Mouse (Mus musculus): ENCODE data around the gene Mpp6. TPM values are rescaled to one million over a fixed set of nuclear protein-coding genes. Genes with fewer than 3 reads are reported as not detected.

Mpp6 gene
- polyA plus RNA-seq, 1 experiment from 2014 or later, result 70.1 TPM

GRCm38 (mm10) chr6:50247356-50247755, 137.3 kb downstream of the Mpp6 start:
- 87% methylated on average over 2 of the region's 2 CpGs for whole genome bisulfite sequencing
- H3K4me3 ChIP-seq (ENCODE audit: low read depth, low read length), result no peak overlapping the region
- no peak overlapping the region for H3K9ac ChIP-seq (replicated peaks; ENCODE audit: low read depth, low read length)
- no peak for ATAC-seq (ENCODE audit: low read depth)
- H3K4me2 ChIP-seq (ENCODE audit: low read depth, low read length), result no peak overlapping the region
- no peaks in the 10 kb centered on the region for H3K36me3 ChIP-seq (ENCODE audit: control insufficient read depth, insufficient read depth, low read length)
- no peak overlapping the region for H3K27ac ChIP-seq (ENCODE audit: low read depth, low read length)
- H3K4me1 ChIP-seq (ENCODE audit: control insufficient read depth, insufficient read depth, low read length), result no peaks in the 10 kb centered on the region
- H3K27me3 ChIP-seq (ENCODE audit: control insufficient read depth, insufficient read depth, low read length), result no peaks in the 10 kb centered on the region
- H3K9me3 ChIP-seq (ENCODE audit: control insufficient read depth, low read length), result no peaks in the 10 kb centered on the region

GRCm38 (mm10) chr6:50247791-50248190, 137.8 kb downstream of the Mpp6 start:
- Histone ChIP-seq H3K4me1 (ENCODE audit: control insufficient read depth, insufficient read depth, low read length) (no peaks in the 10 kb centered on the region), H3K27me3 (ENCODE audit: control insufficient read depth, insufficient read depth, low read length) (no peaks in the 10 kb centered on the region), H3K4me2 (ENCODE audit: low read depth, low read length) (no peak overlapping the region), H3K9me3 (ENCODE audit: control insufficient read depth, low read length) (no peaks in the 10 kb centered on the region), H3K4me3 (ENCODE audit: low read depth, low read length) (no peak overlapping the region), H3K36me3 (ENCODE audit: control insufficient read depth, insufficient read depth, low read length) (no peaks in the 10 kb centered on the region), H3K27ac (ENCODE audit: low read depth, low read length) (no peak overlapping the region), H3K9ac (replicated peaks; ENCODE audit: low read depth, low read length) (no peak overlapping the region)
- WGBS, result 91% methylated on average over 4 of the region's 4 CpGs
- no peak for ATAC-seq (ENCODE audit: low read depth)

Other genes starting within 250 kb of the Mpp6 start
- gene Gsdme, start 153.6 kb downstream of the Mpp6 start, polyA plus RNA-seq (2014; fragmentation: Nextera tagmentation; extraction: Ambion mirVana), result 93.9 and 99.0 TPM in 2 replicates